Mouse (Mus musculus) bone marrow macrophage, adult 2 months (primary cell): Measurements from ENCODE around the gene Ifit1.

Experiments used
- CTCF ChIP-seq: IDR thresholded peaks from 2 replicates; pipeline ENCODE4 v1.5.1; 2012; ENCODE audit warnings: low read depth, mild to moderate bottlenecking, low read length, moderate library complexity
- POLR2A ChIP-seq: IDR thresholded peaks from 2 replicates; pipeline ENCODE4 v1.6.1; 2012; ENCODE audit warnings: mild to moderate bottlenecking, low read depth, low read length, borderline replicate concordance

DNA sequence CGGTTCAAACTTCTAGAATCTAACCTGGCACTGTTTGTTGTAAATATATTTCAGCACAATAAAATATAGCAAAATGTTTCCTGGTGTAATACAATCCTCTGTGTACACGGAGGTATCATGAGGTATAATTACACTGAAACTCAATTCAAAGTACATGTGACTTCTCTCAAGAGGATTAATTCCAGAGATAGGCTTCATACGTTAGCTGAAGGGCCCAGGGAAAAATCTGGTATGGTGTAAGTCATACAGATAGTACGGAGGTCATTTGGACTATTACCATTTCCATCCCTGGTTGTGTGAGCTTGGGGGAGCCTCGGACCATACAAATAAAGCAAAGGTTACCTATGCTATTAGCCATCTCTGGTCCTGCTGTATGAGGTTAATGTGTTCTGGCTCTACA lies 1.9 kb downstream of the Ifit1 start:
- TF ChIP-seq POLR2A (no peak), CTCF (no peak)
